Comparison of ENCODE assay signal across 8 mouse cellular contexts in genomic region chr1:184034011-184034557, GRCm38 (mm10). TPM values are rescaled to one million over a fixed set of nuclear protein-coding genes. Genes with fewer than 3 reads are reported as not detected.
A peak's percentile ranks its signal among the peaks of the same experiment; 100 is the strongest.
DNase-seq lines count a peak whose midpoint lies in the region; ATAC-seq lines count a peak whose summit lies in the region.

1700056E22Rik (minus strand) TSS chr1:184034301.

- no peaks in the 10 kb centered on the region for H3K9me3 ChIP-seq in hindbrain, embryonic 14.5 days (ENCODE audit: control insufficient read depth, low read length)

- H3K36me3 ChIP-seq in hindbrain, embryonic 14.5 days (replicated peaks; ENCODE audit: control insufficient read depth, insufficient read depth), result no peaks in the 10 kb centered on the region

- WGBS in hindbrain, embryonic 14.5 days, result 0% methylated on average over 38 of the region's 38 CpGs

- H3K9ac ChIP-seq in hindbrain, embryonic 14.5 days, result peak within 1 kb of the TSS; percentile 68

- peaks cover 14% of the 10 kb centered on the region; the same call in 1 of the 2 replicates for H3K4me1 ChIP-seq in hindbrain, embryonic 14.5 days (replicated peaks; ENCODE audit: control insufficient read depth, insufficient read depth, low read length)

- peak within 1 kb of the TSS; percentile 77 for H3K4me2 ChIP-seq in hindbrain, embryonic 14.5 days (replicated peaks)

- ATAC-seq in hindbrain, embryonic 14.5 days (ENCODE audit: low FRiP score), result peak; percentile 100

- peak within 1 kb of the TSS; percentile 86 for H3K27ac ChIP-seq in hindbrain, embryonic 14.5 days

- peak within 1 kb of the TSS; percentile 50 for H3K4me3 ChIP-seq in hindbrain, embryonic 14.5 days (replicated peaks; ENCODE audit: low read length)

- DNase-seq in R1 (ENCODE audit: low read depth, low spot score), result peak; percentile 100
- peak; percentile 96 to 97 for DNase-seq in cerebellum, postnatal 25 days
- DNase-seq in frontal cortex, postnatal 25 days (ENCODE audit: low spot score in 2 of 2), result peak; percentile 94 to 95
- DNase-seq in hindbrain, embryonic 14.5 days (ENCODE audit: low spot score), result peak; percentile 97
- peak; percentile 96 for DNase-seq in layer of hippocampus, postnatal 36 days
- peak; percentile 100 for DNase-seq in lung, postnatal 36 days
- DNase-seq in retina, postnatal 1 day, result peak; percentile 100
- peak; percentile 90 to 99 for DNase-seq in urinary bladder, adult 18-20 months (ENCODE audit: low spot score in 2 of 2)

- H3K27me3 ChIP-seq in hindbrain, embryonic 14.5 days (ENCODE audit: control insufficient read depth, insufficient read depth, low read length), result no peaks in the 10 kb centered on the region

RNA-seq across cellular contexts. Expression of gene 1700056E22Rik, which starts in this region (rescaled TPM):
- 0.37 and 0.75 TPM in 2 replicates for polyA plus RNA-seq in hindbrain, embryonic 14.5 days (2014; fragmentation: Nextera tagmentation; extraction: Ambion mirVana)
- total RNA-seq in layer of hippocampus, postnatal 36 days (2021), result not detected

Comparison
In these comparisons a context has a peak if more than half of its experiments do, and no peak if none do; other contexts are left out.
1. Peak in every context shown above with its lines: DNase-seq, ATAC-seq, H3K4me3 ChIP-seq and H3K27ac ChIP-seq.
2. Peak in DNase-seq, ATAC-seq, H3K4me3 ChIP-seq, H3K27ac ChIP-seq, H3K9ac ChIP-seq and H3K4me2 ChIP-seq in hindbrain, embryonic 14.5 days; RNA of the gene not detected or under 1 TPM.
3. Peak in DNase-seq in layer of hippocampus, postnatal 36 days; RNA of the gene not detected or under 1 TPM.